In genomic region chr11:120697741-120698140, GRCm38 (mm10) we compare ENCODE assay signal across 10 mouse cellular contexts. TPM values are rescaled to one million over a fixed set of nuclear protein-coding genes. Genes with fewer than 3 reads are reported as not detected.
DNase-seq lines count a peak whose midpoint lies in the region; ATAC-seq and TF ChIP-seq lines count a peak whose summit lies in the region.
"Had no signal": no experiment of that assay in that cellular context is flagged by ENCODE, and none has a peak within 500 bp of the region (broad histone marks: within the 10 kb centered on the region; RNA-seq: fewer than 3 reads in every experiment).

No protein-coding gene starts in this region.

- TF ChIP-seq CTCF in lung, postnatal 0 days (IDR thresholded peaks at IDR 0.05) = no peak
- no peak; the same call in 1 of the 2 replicates for TF ChIP-seq CTCF in left cerebral cortex, adult 2 months (IDR thresholded peaks at IDR 0.05)

- no peak overlapping the region for H3K9ac ChIP-seq in kidney, embryonic 15.5 days
- no peak overlapping the region for H3K9ac ChIP-seq in lung, postnatal 0 days (replicated peaks; ENCODE audit: low read depth)
- H3K9ac ChIP-seq: neural tube, embryonic 12.5 days had no signal

- peak overlapping the region; percentile 34 for H3K27ac ChIP-seq in kidney, embryonic 15.5 days
- peak overlapping the region; percentile 80 for H3K27ac ChIP-seq in heart, embryonic 10.5 days
- H3K27ac ChIP-seq in lung, postnatal 0 days (ENCODE audit: low read length) = 0 out of 2 replicates have a peak overlapping the region, but pooled peaks have one; percentile 40
- H3K27ac ChIP-seq in left cerebral cortex, adult 2 months = no peak overlapping the region; the same call in 1 of the 2 replicates
- H3K27ac ChIP-seq: neural tube, embryonic 12.5 days had no signal

- no peaks in the 10 kb centered on the region for H3K27me3 ChIP-seq in kidney, embryonic 15.5 days
- H3K27me3 ChIP-seq in heart, embryonic 10.5 days (ENCODE audit: insufficient read depth, poor library complexity, severe bottlenecking) = no peaks in the 10 kb centered on the region
- H3K27me3 ChIP-seq in lung, postnatal 0 days (replicated peaks; ENCODE audit: insufficient read depth, low read length) = no peaks in the 10 kb centered on the region
- H3K27me3 ChIP-seq: neural tube, embryonic 12.5 days had no signal

- no peak overlapping the region for H3K4me3 ChIP-seq in kidney, embryonic 15.5 days (replicated peaks)
- H3K4me3 ChIP-seq in heart, embryonic 10.5 days = no peak overlapping the region
- no peak overlapping the region for H3K4me3 ChIP-seq in lung, postnatal 0 days (ENCODE audit: low read depth, low read length)
- H3K4me3 ChIP-seq in left cerebral cortex, adult 2 months = no peak overlapping the region
- H3K4me3 ChIP-seq: neural tube, embryonic 12.5 days had no signal

- peaks cover 48% of the 10 kb centered on the region for H3K4me1 ChIP-seq in kidney, embryonic 15.5 days
- H3K4me1 ChIP-seq in heart, embryonic 10.5 days = peaks cover 59% of the 10 kb centered on the region
- H3K4me1 ChIP-seq in lung, postnatal 0 days (ENCODE audit: insufficient read depth, low read depth, low read length) = no peaks in the 10 kb centered on the region

- 36% methylated on average over 10 of the region's 10 CpGs for WGBS in kidney, embryonic 15.5 days
- WGBS in heart, embryonic 10.5 days = 32% methylated on average over 10 of the region's 10 CpGs
- 59% methylated on average over 10 of the region's 10 CpGs for WGBS in lung, postnatal 0 days

- no peak for TF ChIP-seq EP300 in lung, postnatal 0 days (IDR thresholded peaks at IDR 0.05)

- no peak overlapping the region for H3K4me2 ChIP-seq in kidney, embryonic 15.5 days
- H3K4me2 ChIP-seq in lung, postnatal 0 days (replicated peaks; ENCODE audit: low read depth, low read length) = no peak overlapping the region
- H3K4me2 ChIP-seq: neural tube, embryonic 12.5 days had no signal

- no peaks in the 10 kb centered on the region for H3K9me3 ChIP-seq in kidney, embryonic 15.5 days (replicated peaks)
- H3K9me3 ChIP-seq in heart, embryonic 10.5 days = no peaks in the 10 kb centered on the region
- H3K9me3 ChIP-seq in lung, postnatal 0 days (ENCODE audit: low read length) = no peaks in the 10 kb centered on the region
- H3K9me3 ChIP-seq: neural tube, embryonic 12.5 days had no signal

- intact Hi-C loops in left cerebral cortex, adult 2 months (cut with DNase I) = no loop called here
- intact Hi-C loops in left cerebral cortex, postnatal 36 days (cut with DNase I) = no loop called here

- H3K36me3 ChIP-seq in kidney, embryonic 15.5 days = peaks cover 54% of the 10 kb centered on the region
- H3K36me3 ChIP-seq in heart, embryonic 10.5 days = peaks cover 64% of the 10 kb centered on the region
- peaks cover 4% of the 10 kb centered on the region; the same call in 1 of the 2 replicates for H3K36me3 ChIP-seq in lung, postnatal 0 days (ENCODE audit: insufficient read depth, low read length)

- ATAC-seq in kidney, embryonic 15.5 days (replicated peaks; ENCODE audit: low FRiP score) = peak; percentile 59
- peak; percentile 82 for ATAC-seq in lung, postnatal 0 days
- ATAC-seq in erythroblast, adult 5-6 weeks (replicated peaks; ENCODE audit: low FRiP score, poor library complexity, severe bottlenecking) = no peak

- no peak for DNase-seq in kidney, postnatal 25 days
- peak; percentile 80 for DNase-seq in adrenal gland, postnatal 10 days
- peak; percentile 88 for DNase-seq in heart, embryonic 10.5 days (ENCODE audit: low spot score)
- DNase-seq in lung, postnatal 0 days (ENCODE audit: low spot score) = peak; percentile 75
- no peak for DNase-seq in left cerebral cortex, adult 2 months (ENCODE audit: extremely low spot score in 1 of 2, low spot score in 2 of 2)
- DNase-seq in left cerebral cortex, postnatal 36 days (ENCODE audit: low spot score in 2 of 2) = no peak
- DNase-seq: cerebellum, postnatal 14 days had no signal

RNA-seq across cellular contexts. Expression of gene Cenpx, which starts 15.8 kb away (rescaled TPM):
- polyA plus RNA-seq in kidney, embryonic 15.5 days (2015; fragmentation: Nextera tagmentation; extraction: Ambion mirVana) = 164 and 176 TPM in 2 replicates
- 10 to 100 TPM; 47.6 to 51.3 TPM for total RNA-seq in adrenal gland, postnatal 10 days (2021)
- 124 and 136 TPM in 2 replicates for polyA plus RNA-seq in heart, embryonic 10.5 days (2016; fragmentation: Nextera tagmentation; extraction: Ambion mirVana)
- 102 and 112 TPM in 2 replicates for polyA plus RNA-seq in lung, postnatal 0 days (2015; fragmentation: Nextera tagmentation; extraction: Ambion mirVana)
- total RNA-seq in erythroblast, adult 5-6 weeks (2015; ENCODE audit: low replicate concordance) = 24.5 and 59.8 TPM in 2 replicates
- total RNA-seq in erythroblast, adult 5-6 weeks (2017; ENCODE audit: low replicate concordance) = 2.2 and 10.8 TPM in 2 replicates
- total RNA-seq in left cerebral cortex, adult 2 months (2021) = 10 to 100 TPM; 18.9 to 21.3 TPM
- total RNA-seq in left cerebral cortex, postnatal 36 days (2021) = 10 to 100 TPM; 18.1 to 19.2 TPM

RNA-seq across cellular contexts. Expression of gene Lrrc45, which starts 16.0 kb away (rescaled TPM):
- 52.9 and 66.0 TPM in 2 replicates for polyA plus RNA-seq in kidney, embryonic 15.5 days (2015; fragmentation: Nextera tagmentation; extraction: Ambion mirVana)
- total RNA-seq in adrenal gland, postnatal 10 days (2021) = 10 to 100 TPM; 20.0 to 27.4 TPM
- polyA plus RNA-seq in heart, embryonic 10.5 days (2016; fragmentation: Nextera tagmentation; extraction: Ambion mirVana) = 31.7 and 43.6 TPM in 2 replicates
- polyA plus RNA-seq in lung, postnatal 0 days (2015; fragmentation: Nextera tagmentation; extraction: Ambion mirVana) = 37.3 and 41.4 TPM in 2 replicates
- total RNA-seq in erythroblast, adult 5-6 weeks (2015; ENCODE audit: low replicate concordance) = 1.5 and 2.3 TPM in 2 replicates
- 3.7 and 7.0 TPM in 2 replicates for total RNA-seq in erythroblast, adult 5-6 weeks (2017; ENCODE audit: low replicate concordance)
- total RNA-seq in left cerebral cortex, adult 2 months (2021) = 10 to 100 TPM; 61.4 to 62.3 TPM
- 10 to 100 TPM; 41.9 to 66.1 TPM for total RNA-seq in left cerebral cortex, postnatal 36 days (2021)

RNA-seq across cellular contexts. Expression of gene Rac3, which starts 23.5 kb away (rescaled TPM):
- 27.6 and 31.0 TPM in 2 replicates for polyA plus RNA-seq in kidney, embryonic 15.5 days (2015; fragmentation: Nextera tagmentation; extraction: Ambion mirVana)
- total RNA-seq in adrenal gland, postnatal 10 days (2021) = 1 to 10 TPM; 3.8 to 9.5 TPM
- 6.9 and 13.8 TPM in 2 replicates for polyA plus RNA-seq in heart, embryonic 10.5 days (2016; fragmentation: Nextera tagmentation; extraction: Ambion mirVana)
- polyA plus RNA-seq in lung, postnatal 0 days (2015; fragmentation: Nextera tagmentation; extraction: Ambion mirVana) = 56.0 and 61.9 TPM in 2 replicates
- 3.3 TPM in 1 of 2 replicates, not detected in the other for total RNA-seq in erythroblast, adult 5-6 weeks (2015; ENCODE audit: low replicate concordance)
- not detected in 2 replicates for total RNA-seq in erythroblast, adult 5-6 weeks (2017; ENCODE audit: low replicate concordance)
- total RNA-seq in left cerebral cortex, adult 2 months (2021) = 10 to 100 TPM; 34.0 to 39.6 TPM
- 10 to 100 TPM; 34.7 to 39.9 TPM for total RNA-seq in left cerebral cortex, postnatal 36 days (2021)

RNA-seq across cellular contexts. Expression of gene Aspscr1, which starts 25.0 kb away (rescaled TPM):
- polyA plus RNA-seq in kidney, embryonic 15.5 days (2015; fragmentation: Nextera tagmentation; extraction: Ambion mirVana) = 127 and 144 TPM in 2 replicates
- total RNA-seq in adrenal gland, postnatal 10 days (2021) = 10 to 100 TPM; 67.9 to 81.5 TPM
- 127 and 134 TPM in 2 replicates for polyA plus RNA-seq in heart, embryonic 10.5 days (2016; fragmentation: Nextera tagmentation; extraction: Ambion mirVana)
- polyA plus RNA-seq in lung, postnatal 0 days (2015; fragmentation: Nextera tagmentation; extraction: Ambion mirVana) = 114 and 129 TPM in 2 replicates
- total RNA-seq in erythroblast, adult 5-6 weeks (2015; ENCODE audit: low replicate concordance) = 16.7 and 17.6 TPM in 2 replicates
- total RNA-seq in erythroblast, adult 5-6 weeks (2017; ENCODE audit: low replicate concordance) = 10.7 and 15.9 TPM in 2 replicates
- 10 to 100 TPM; 47.4 to 54.9 TPM for total RNA-seq in left cerebral cortex, adult 2 months (2021)
- 10 to 100 TPM; 53.1 to 56.9 TPM for total RNA-seq in left cerebral cortex, postnatal 36 days (2021)

RNA-seq across cellular contexts. Expression of gene Dcxr, which starts 29.3 kb away (rescaled TPM):
- 31.9 and 32.1 TPM in 2 replicates for polyA plus RNA-seq in kidney, embryonic 15.5 days (2015; fragmentation: Nextera tagmentation; extraction: Ambion mirVana)
- total RNA-seq in adrenal gland, postnatal 10 days (2021) = 10 to 100 TPM; 33.0 to 37.3 TPM
- 8.8 and 10.6 TPM in 2 replicates for polyA plus RNA-seq in heart, embryonic 10.5 days (2016; fragmentation: Nextera tagmentation; extraction: Ambion mirVana)
- 344 and 430 TPM in 2 replicates for polyA plus RNA-seq in lung, postnatal 0 days (2015; fragmentation: Nextera tagmentation; extraction: Ambion mirVana)
- total RNA-seq in erythroblast, adult 5-6 weeks (2015; ENCODE audit: low replicate concordance) = 6.1 and 6.5 TPM in 2 replicates
- total RNA-seq in erythroblast, adult 5-6 weeks (2017; ENCODE audit: low replicate concordance) = 1.9 and 3.1 TPM in 2 replicates
- total RNA-seq in left cerebral cortex, adult 2 months (2021) = 1 to 10 TPM; 7.1 to 8.4 TPM
- 10 to 100 TPM in 1 of 2 experiments, 1 to 10 TPM in 1; 8.7 to 10.3 TPM for total RNA-seq in left cerebral cortex, postnatal 36 days (2021)

Comparison
In these comparisons a context has a peak if more than half of its experiments do, and no peak if none do; other contexts are left out.
1. DNase-seq: peak in adrenal gland, postnatal 10 days (single experiment), heart, embryonic 10.5 days (single experiment) and lung, postnatal 0 days (single experiment); none in kidney, postnatal 25 days (0 of 2), left cerebral cortex, adult 2 months (0 of 2) and left cerebral cortex, postnatal 36 days (0 of 2).